18 mouse cellular contexts compared by ENCODE assay signal in the genomic region with DNA sequence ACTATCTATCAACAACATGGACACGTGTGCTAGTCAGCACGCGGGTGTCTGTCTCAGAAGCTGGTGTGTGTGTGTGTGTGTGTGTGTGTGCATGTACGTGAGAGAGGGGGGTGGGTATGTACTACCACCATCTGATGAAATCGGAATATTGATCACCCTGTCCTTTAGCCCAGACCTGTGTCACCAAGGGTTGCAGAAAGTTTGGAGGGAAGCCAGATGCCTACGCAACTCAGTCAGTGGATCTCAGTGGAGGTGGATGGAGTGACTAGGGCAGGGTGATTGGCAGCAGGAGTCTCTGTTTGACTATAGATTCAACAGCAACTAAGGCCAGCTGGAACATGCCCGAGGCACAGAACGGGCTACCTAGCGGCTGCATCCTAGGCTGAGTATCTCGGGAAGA. TPM values are rescaled to one million over a fixed set of nuclear protein-coding genes. Genes with fewer than 3 reads are reported as not detected.
"Had no signal": no experiment of that assay in that cellular context is flagged by ENCODE, and none has a peak within 500 bp of the region (broad histone marks: within the 10 kb centered on the region; RNA-seq: fewer than 3 reads in every experiment).

No protein-coding gene starts in this region.

- ATAC-seq: inflammation-experienced regulatory T-cells, adult 6 months; intestine, postnatal 0 days had no signal

- DNase-seq: kidney, postnatal 14 days; lung, postnatal 36 days; midbrain, embryonic 14.5 days; thymus, adult 2 months; thymus, postnatal 25 days had no signal

- H3K4me2 ChIP-seq: limb, embryonic 15.5 days; lung, embryonic 15.5 days; neural tube, embryonic 12.5 days had no signal

- H3K27me3 ChIP-seq: neural tube, embryonic 12.5 days had no signal

- H3K4me1 ChIP-seq: lung, embryonic 15.5 days; neural tube, embryonic 12.5 days had no signal

- H3K9ac ChIP-seq: limb, embryonic 15.5 days; lung, embryonic 15.5 days; neural tube, embryonic 12.5 days had no signal

- H3K9me3 ChIP-seq: limb, embryonic 15.5 days; lung, embryonic 15.5 days; neural tube, embryonic 12.5 days had no signal

- H3K36me3 ChIP-seq: limb, embryonic 15.5 days; lung, embryonic 15.5 days; neural tube, embryonic 12.5 days had no signal

- H3K4me3 ChIP-seq: left cerebral cortex, adult 2 months; limb, embryonic 15.5 days; lung, embryonic 15.5 days; neural tube, embryonic 12.5 days had no signal

- H3K27ac ChIP-seq: left cerebral cortex, adult 2 months; limb, embryonic 15.5 days; lung, embryonic 15.5 days; neural tube, embryonic 12.5 days had no signal

RNA-seq across cellular contexts. Expression of gene Cyp17a1, which starts 4.7 kb away (rescaled TPM):
- total RNA-seq: layer of hippocampus, adult 8-10 months; layer of hippocampus, postnatal 25 days; left cerebral cortex, adult 2 months; left cerebral cortex, postnatal 14 days; megakaryocyte progenitor cell, adult 5-6 weeks had no signal
- polyA plus RNA-seq: intestine, postnatal 0 days; kidney, embryonic 14.5 days; limb, embryonic 11.5 days; lung, embryonic 15.5 days; midbrain, embryonic 14.5 days; neural tube, embryonic 12.5 days; urinary bladder, adult 2 months had no signal
